Mouse (Mus musculus) yolk sac, embryonic 10.5 days (tissue): ENCODE results near the gene 1700034J05Rik.
A peak's percentile ranks its signal among the peaks of the same experiment; 100 is the strongest.

ENCODE experiments used
- DNase-seq: peaks from one replicate; pipeline ENCODE4 v3.0.0-alpha.2; 2017; ENCODE audit warnings: low spot score

The 1700034J05Rik gene

GRCm38 (mm10) chr6:146926415-146926980 is 27.7 kb downstream of the 1700034J05Rik start:
- DNase-seq = no peak

GRCm38 (mm10) chr6:146918341-146918740 is 35.9 kb downstream of the 1700034J05Rik start:
- DNase-seq = no peak

GRCm38 (mm10) chr6:146917396-146917795 is 36.8 kb downstream of the 1700034J05Rik start:
- DNase-seq = no peak

- DNase-seq = no peak
These were observed 38.4 kb downstream of the 1700034J05Rik start for GRCm38 (mm10) chr6:146915808-146916207.

DNA sequence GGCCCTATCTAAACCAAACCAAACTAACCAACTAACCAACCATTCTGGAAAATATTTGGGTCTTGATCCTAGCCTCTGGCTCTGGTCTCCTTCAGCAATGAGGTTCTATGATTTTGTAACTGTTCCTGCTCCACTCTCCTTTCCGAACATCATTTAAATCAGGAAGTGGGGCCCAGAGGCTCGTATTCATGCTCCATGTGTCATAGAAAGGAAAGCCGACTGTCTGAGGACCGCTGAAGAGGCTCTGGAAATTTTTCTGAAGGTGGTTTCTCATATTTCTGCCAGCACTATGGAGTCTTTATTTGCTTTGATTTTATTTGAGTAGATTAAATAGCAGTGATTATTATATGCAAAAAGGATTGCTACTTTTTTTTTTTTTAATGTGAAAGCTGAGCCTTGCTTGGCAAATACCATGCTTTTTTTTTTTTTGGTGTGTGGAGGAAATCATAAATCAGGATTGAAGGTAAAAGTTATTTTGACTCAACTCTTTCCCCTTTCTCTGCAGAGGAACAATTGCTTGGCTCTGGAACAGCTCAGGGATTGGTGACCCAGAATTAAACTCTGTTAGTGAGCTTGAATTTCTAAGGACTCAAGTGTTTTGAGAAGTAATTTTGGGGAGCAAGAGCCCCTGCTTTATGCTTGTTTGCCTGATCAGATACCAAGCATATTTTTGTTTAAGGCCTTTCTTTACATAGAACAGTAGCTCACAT is 40.6 kb downstream of the 1700034J05Rik start:
- no peak for DNase-seq

DNA sequence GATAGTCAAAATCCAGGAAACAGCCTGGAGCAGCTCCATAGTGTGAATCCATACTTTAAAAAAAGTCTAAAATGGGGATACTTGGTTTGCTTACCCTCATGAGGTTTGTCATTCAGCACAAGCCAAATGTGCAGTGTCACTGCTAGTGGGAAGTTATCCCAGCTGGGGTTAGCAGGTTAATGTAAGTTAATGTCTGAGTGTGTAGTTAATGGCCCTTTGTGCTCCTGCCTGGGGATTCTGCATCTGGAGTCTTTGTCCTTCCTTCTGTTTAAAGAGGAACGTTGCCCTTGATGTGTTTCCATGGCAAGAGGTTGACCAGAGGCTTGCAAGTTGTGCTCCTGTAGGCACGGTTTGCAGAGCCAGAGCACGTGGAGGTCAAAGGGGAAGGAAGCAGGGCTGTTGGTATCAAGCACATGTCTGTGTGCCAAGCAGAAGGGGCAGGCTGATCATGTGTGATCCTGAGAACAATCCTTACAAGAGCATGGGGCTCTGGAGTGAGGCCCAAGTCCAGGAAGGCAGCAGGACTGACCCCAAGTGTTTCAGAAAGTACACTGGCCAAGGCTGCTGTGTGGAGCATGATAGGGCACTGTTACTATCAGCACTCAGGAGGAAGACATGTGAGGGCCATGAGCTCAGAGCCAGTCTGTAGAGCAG is 41.3 kb downstream of the 1700034J05Rik start:
- DNase-seq = no peak

DNA sequence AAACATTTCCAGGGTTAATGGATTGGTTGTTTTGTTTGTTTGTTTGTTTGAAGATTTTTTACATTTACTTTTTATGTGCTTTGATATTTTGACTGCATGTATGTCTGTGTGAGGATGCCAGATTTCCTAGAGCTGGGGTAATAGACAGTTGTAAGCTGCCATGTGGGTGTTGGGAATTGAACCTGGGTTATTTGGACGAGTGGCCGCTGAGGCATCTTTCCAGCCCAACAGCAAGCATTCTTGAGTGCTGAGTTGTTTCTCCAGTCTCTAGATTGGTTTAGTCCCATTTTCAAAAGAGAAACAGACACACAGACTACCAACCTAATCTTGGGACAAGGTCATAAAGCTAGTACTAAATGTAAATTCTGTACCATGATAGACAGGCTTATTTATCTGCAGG is 43.4 kb downstream of the 1700034J05Rik start:
- no peak for DNase-seq

DNA sequence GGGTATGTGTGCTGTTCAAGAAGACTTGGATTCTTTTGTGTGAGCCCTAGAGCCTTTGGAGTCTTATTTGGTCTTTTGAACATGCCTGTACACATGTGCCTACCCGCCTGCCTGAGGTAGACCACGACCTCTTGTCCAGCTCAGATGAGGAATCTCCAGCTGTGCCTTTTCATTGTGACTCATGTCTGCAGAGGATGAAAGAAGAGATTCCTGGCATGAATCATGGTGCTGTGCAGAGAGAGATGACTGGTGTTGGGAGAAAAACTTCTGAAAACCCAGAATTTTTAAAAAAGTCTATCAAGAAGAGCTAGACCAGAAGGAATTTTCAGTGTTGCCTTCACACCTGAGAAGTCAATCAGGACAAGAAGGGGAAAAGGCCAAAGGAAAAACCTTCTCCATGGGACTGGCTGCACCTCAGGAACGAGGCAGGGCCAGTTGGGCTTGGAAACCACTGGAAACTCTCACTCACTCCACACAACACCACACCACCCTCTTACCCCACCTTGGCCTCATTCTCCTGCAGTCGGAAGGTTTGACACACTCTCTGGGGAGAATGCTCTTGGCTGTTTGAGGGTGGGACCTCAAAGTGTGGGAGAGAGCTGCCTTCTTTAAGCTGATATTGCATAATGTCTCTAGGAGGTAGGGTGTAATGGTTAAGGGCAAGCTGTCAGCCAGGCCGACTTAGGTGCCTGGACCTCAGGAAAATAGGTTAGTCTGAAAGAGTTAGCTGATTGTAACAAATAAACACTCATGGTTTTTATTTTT is 44.3 kb downstream of the 1700034J05Rik start:
- DNase-seq = no peak

GRCm38 (mm10) chr6:146908801-146909200 is 45.4 kb downstream of the 1700034J05Rik start:
- DNase-seq = no peak

GRCm38 (mm10) chr6:146907795-146908190 is 46.4 kb downstream of the 1700034J05Rik start:
- DNase-seq = peak; percentile 78

DNA sequence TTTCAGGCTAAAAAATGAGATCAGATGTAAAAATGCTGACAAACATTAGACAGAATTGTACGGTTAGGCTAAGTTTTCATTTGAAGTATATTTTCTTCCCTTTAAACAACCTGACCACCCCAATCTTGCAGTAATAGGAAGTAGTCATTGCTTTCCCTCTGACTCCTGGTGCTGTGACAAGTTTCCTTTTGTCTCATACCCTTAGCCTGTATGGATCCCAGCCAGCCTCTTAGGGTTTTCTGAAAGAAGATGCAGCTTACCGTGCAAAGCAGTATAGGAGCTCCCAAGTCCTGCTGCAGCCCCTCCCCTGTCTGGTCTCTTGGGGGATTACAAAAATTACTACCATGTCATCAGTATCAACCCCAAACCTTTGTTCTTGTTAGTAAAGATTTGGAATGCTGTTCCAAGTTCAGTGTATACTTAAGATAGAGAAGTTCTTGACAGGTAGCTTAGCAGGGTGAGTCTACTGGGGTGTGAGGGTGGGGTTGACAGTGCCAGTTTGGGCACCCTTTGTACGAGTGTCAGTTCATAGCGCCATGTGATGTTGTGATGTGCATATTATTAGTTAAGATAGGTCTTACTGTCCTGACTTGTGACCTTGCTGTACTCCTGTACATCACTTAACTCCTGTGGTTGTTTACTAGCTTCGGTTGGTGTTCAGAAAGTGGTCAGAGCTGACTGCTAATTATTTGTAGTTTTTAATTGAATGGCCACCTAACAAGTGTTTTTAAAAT is 47.0 kb downstream of the 1700034J05Rik start:
- no peak for DNase-seq

GRCm38 (mm10) chr6:146906000-146906786 is 48.0 kb downstream of the 1700034J05Rik start:
- no peak for DNase-seq

GRCm38 (mm10) chr6:146904707-146905106 is 49.5 kb downstream of the 1700034J05Rik start:
- no peak for DNase-seq

DNA sequence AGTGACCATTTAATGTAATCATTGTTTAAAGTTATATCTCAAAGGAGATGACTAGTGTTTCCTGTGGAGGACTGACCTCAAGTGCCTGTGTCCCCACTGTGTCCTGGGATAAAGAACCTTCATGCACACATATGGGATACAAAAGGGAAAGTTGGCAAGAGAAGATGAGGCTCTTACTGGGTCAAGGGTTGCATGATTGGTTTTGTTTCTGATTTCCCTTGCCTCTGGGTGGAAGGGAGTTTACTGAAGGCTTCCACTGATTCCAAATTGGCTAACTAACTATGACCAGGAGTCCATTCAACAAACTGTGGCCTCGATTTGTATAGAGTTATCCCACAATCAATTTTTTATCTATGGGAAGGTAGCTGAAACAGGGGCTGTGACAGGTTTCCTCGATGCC is 50.6 kb downstream of the 1700034J05Rik start:
- DNase-seq = no peak

DNA sequence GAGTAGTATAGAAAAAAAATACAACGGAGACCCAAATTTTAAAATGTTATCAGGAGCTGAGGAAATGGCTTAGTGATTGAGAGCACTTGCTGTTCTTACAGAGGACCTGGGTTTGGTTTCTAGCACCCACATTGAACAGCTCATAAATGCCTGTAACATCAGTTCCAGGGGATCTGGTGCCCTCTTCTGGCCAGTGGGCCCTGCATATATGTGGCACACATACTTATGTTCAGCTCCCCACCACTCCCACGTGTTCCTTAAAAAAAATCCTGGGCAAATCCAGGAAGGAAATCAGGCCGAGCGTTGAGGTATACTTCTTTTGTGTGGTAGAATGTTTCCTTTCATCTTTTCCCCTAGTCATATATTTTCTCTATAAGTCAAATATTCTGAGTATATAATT is 52.3 kb downstream of the 1700034J05Rik start:
- DNase-seq = no peak
